Mouse (Mus musculus): ENCODE measurements at regions not wholly inside any gene's neighbourhood (a gene's known extent, or its start where the extent isn't known, plus 50 kb on each side); places are given as distances from the start of the nearest gene placed in this dataset.

DNA sequence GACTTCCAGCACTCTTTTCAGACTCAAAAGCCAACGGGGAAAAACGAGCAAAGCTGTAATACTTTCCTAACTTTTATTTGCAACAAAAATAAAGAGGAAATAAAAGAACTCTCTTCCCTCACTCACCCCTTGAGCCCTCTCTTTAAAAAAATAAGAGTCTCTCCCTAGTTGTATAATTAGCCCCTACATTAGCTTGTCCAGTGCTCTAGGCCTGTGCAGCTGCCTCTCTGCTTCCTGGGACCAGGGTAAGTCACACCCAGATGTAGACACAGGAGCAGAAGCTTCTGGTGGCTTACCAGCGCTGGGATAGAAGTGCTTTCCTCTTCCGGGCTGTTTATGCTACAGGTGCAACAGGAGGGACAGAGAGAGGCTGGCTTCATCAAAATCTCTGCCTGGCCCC is 75.0 kb upstream of the Meis1 start:
- TF ChIP-seq EP300 (IDR thresholded peaks at IDR 0.05; ENCODE audit: low read depth), result no peak
- TF ChIP-seq CTCF (IDR thresholded peaks at IDR 0.05; ENCODE audit: low read depth), result no peak

Measured in liver, embryonic 14.5 days (tissue).